Mouse (Mus musculus): ENCODE data around the gene Psg29.

DNA sequence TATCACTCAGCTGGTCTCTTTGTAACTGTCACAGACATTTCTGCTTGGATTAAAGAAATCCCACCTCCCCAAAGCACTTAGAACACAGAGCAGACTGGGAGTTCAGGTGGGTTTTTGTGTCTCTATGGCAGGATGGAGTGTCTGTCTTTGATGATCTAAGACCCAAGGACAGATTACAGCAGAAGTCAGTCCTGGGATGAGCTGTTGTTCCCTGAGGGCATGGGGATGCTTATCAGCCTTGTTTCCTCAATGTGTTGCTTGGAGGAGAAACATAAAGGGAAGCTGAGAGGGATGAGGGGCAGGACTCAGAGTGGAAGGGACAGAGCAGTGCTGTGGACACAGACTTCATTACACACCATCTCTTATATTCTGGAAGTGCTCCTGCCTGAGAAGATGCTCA lies at the start of gene Psg29:
- TF ChIP-seq CTCF (IDR thresholded peaks at IDR 0.05; ENCODE audit: control insufficient read depth, insufficient read depth, low read length) (no peak), POLR2A (IDR thresholded peaks at IDR 0.05; ENCODE audit: borderline replicate concordance, control insufficient read depth, low read depth, low read length) (no peak)

Measured in bone marrow, adult 2 months (tissue).